Mouse (Mus musculus): ENCODE measurements around the gene Scn4a. TPM values are rescaled to one million over a fixed set of nuclear protein-coding genes. Genes with fewer than 3 reads are reported as not detected.
"Not testable (repeated sequence)": the region's sequence is repeated elsewhere in the genome, so short reads cannot be mapped to it uniquely, and the experiment has no call there.

The Scn4a gene
- polyA plus RNA-seq, 1 experiment, result not detected

DNA sequence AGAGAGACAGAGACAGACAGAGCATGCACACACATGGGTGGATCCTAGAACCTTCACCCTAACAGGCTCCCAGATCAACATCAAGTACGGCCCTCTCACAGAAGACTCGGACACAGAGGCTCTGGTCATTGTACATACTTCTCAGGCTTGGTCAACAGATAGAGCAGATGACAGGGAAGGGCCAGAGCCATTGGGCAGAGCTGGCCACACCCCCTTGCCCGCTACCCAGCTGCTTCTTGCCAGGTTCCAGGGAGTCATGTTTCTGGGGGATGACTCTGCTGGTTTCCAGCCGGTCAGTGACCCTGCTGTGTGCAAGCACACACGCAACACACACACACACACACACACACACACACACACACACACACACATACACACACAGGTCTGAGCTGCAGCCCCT, 2.2 kb downstream of the Scn4a start:
- no peaks in the 10 kb centered on the region for H3K4me1 ChIP-seq (ENCODE audit: control insufficient read depth, insufficient read depth, low read length)
- WGBS, result 85% methylated on average over 5 of the region's 5 CpGs
- no peak overlapping the region for H3K27ac ChIP-seq (ENCODE audit: insufficient read depth, low read depth, low read length)
- no peak for TF ChIP-seq CTCF (IDR thresholded peaks at IDR 0.05; ENCODE audit: insufficient read depth, low read depth, low read length)
- no peak for TF ChIP-seq POLR2A (IDR thresholded peaks at IDR 0.05; ENCODE audit: insufficient read depth, low read depth, low read length)
- H3K4me3 ChIP-seq (ENCODE audit: insufficient read depth, low read depth, low read length), result no peak overlapping the region

DNA sequence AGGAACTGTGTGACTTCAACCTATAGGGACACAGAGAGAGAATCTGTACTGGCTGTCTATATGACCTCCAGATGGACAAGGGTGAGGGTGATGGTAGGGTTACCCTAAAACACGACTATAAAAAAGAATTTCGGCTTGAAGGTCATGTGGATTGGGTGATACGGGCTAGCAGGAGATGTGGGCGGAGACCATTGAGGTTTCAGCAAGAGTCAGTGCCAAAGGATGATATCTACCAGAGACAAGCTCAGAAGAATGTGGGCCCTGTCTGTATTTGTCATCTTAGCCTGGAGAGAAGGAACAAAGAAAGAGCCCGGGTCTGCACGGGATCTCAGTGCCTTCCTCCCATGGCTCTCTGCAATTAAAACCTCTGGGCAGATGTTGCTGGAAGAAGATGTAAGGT, 3.3 kb downstream of the Scn4a start:
- no peak overlapping the region for H3K27ac ChIP-seq (ENCODE audit: insufficient read depth, low read depth, low read length)
- H3K4me3 ChIP-seq (ENCODE audit: insufficient read depth, low read depth, low read length), result no peak overlapping the region
- H3K4me1 ChIP-seq (ENCODE audit: control insufficient read depth, insufficient read depth, low read length), result no peaks in the 10 kb centered on the region
- WGBS, result 91% methylated on average over 6 of the region's 6 CpGs
- no peak for TF ChIP-seq CTCF (IDR thresholded peaks at IDR 0.05; ENCODE audit: insufficient read depth, low read depth, low read length)
- no peak for TF ChIP-seq POLR2A (IDR thresholded peaks at IDR 0.05; ENCODE audit: insufficient read depth, low read depth, low read length)

DNA sequence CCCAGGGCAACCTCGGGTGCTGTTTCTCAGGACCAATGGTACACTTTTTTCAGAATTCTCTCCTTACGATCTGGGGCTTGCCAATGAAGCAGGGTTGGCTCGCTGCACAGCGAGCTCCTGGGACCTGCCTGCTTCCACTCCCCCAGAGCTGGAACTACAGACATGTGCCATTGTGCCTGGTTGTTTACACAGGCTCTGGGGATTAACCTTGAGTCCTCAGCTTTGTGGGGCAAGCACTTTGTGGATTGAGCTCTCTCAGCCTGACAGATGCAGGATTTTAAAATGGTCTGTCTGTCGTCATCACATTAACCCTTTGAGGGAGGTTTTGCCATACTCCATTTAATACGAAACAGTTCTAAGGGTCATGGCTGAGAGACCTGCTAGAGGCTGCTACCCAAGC, 8.2 kb downstream of the Scn4a start:
- no peak for TF ChIP-seq CTCF (IDR thresholded peaks at IDR 0.05; ENCODE audit: insufficient read depth, low read depth, low read length)
- TF ChIP-seq POLR2A (IDR thresholded peaks at IDR 0.05; ENCODE audit: insufficient read depth, low read depth, low read length), result no peak

DNA sequence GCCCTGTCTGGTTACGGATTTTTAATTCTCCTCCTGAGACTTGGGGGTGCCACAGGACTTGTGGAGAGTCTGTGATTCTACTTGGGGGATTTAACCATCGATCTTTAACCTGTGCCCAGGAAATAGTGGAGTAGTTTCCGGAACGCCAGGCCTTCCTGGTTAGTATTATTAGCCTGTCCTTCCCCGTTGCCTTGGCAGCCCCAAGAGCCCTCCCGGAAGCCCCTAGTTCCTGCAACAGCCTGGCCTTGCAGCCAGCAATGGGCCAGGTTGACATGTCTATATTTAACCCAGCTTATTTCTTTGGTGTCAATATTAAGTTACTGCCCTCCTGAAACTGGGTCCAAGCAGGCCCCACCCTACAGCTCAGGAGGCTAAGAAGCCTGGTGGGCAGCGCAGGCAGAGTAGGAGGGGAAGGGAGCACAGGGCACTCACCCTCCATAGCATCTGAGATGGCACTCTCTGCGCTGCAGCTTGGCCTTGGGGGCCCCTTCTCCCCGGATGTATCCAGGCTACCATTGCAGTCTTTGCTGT, 12.0 kb downstream of the Scn4a start:
- Histone ChIP-seq H3K4me1 (ENCODE audit: control insufficient read depth, insufficient read depth, low read length) (no peaks in the 10 kb centered on the region), H3K4me3 (ENCODE audit: insufficient read depth, low read depth, low read length) (no peak overlapping the region), H3K27ac (ENCODE audit: insufficient read depth, low read depth, low read length) (no peak overlapping the region)
- TF ChIP-seq POLR2A (IDR thresholded peaks at IDR 0.05; ENCODE audit: insufficient read depth, low read depth, low read length) (no peak), CTCF (IDR thresholded peaks at IDR 0.05; ENCODE audit: insufficient read depth, low read depth, low read length) (no peak)
- WGBS, result 80% methylated on average over 9 of the region's 9 CpGs

More for the DNA sequence above, 8.2 kb downstream of the Scn4a start:
- Histone ChIP-seq H3K4me3 (ENCODE audit: insufficient read depth, low read depth, low read length) (no peak overlapping the region), H3K4me1 (ENCODE audit: control insufficient read depth, insufficient read depth, low read length) (no peaks in the 10 kb centered on the region), H3K27ac (ENCODE audit: insufficient read depth, low read depth, low read length) (no peak overlapping the region)
- WGBS, result 43% methylated on average over 6 of the region's 6 CpGs

DNA sequence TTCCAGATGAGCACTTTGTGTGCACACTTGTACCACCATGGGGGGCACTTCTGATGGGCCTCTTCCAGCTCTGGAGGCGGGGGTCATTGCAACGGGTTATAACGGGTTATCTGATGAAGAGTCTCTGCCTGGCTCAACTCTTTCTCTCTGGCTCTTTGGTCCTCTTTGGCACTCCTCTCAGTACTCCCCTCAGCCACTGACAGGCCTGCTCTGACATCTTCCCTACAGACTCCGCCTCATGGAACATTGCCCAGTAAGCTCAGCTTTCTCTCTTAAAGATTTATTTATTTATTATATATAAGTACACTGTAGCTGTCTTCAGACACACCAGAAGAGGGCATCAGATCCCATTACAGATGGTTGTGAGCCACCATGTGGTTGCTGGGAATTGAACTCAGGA, 13.8 kb downstream of the Scn4a start:
- not testable (repeated sequence) for H3K27ac ChIP-seq (ENCODE audit: insufficient read depth, low read depth, low read length); H3K4me3 ChIP-seq (ENCODE audit: insufficient read depth, low read depth, low read length); H3K4me1 ChIP-seq (ENCODE audit: control insufficient read depth, insufficient read depth, low read length)
- 89% methylated on average over 4 of the region's 4 CpGs for WGBS

DNA sequence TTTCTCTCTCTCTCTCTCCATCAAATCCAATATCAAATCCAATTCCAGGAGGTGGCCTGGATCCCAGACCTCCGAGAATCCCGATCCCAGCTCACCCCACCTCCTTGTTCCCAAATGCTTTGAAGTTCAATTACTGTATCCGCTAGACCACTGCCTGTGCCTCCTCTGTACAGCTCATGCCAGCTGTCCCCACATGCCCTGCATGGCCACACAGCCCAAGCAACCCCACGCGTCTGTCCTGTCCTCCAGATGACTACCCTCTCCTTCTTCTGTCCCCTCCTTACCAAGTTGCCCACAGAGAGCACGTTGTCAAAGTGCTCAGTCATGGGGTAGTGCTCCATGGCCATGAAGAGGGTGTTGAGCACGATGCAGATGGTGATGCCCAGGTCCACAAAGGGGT, 14.2 kb downstream of the Scn4a start:
- Histone ChIP-seq H3K4me3 (ENCODE audit: insufficient read depth, low read depth, low read length) (no peak overlapping the region), H3K27ac (ENCODE audit: insufficient read depth, low read depth, low read length) (no peak overlapping the region), H3K4me1 (ENCODE audit: control insufficient read depth, insufficient read depth, low read length) (no peaks in the 10 kb centered on the region)
- WGBS, result 73% methylated on average over 7 of the region's 7 CpGs
- no peak for TF ChIP-seq POLR2A (IDR thresholded peaks at IDR 0.05; ENCODE audit: insufficient read depth, low read depth, low read length)
- TF ChIP-seq CTCF (IDR thresholded peaks at IDR 0.05; ENCODE audit: insufficient read depth, low read depth, low read length), result no peak

GRCm38 (mm10) chr11:106338029-106338428, 15.1 kb downstream of the Scn4a start:
- H3K4me1 ChIP-seq (ENCODE audit: control insufficient read depth, insufficient read depth, low read length), result no peaks in the 10 kb centered on the region
- no peak overlapping the region for H3K4me3 ChIP-seq (ENCODE audit: insufficient read depth, low read depth, low read length)
- TF ChIP-seq POLR2A (IDR thresholded peaks at IDR 0.05; ENCODE audit: insufficient read depth, low read depth, low read length), result no peak
- no peak for TF ChIP-seq CTCF (IDR thresholded peaks at IDR 0.05; ENCODE audit: insufficient read depth, low read depth, low read length)
- no peak overlapping the region for H3K27ac ChIP-seq (ENCODE audit: insufficient read depth, low read depth, low read length)
- WGBS, result 80% methylated on average over 5 of the region's 5 CpGs

DNA sequence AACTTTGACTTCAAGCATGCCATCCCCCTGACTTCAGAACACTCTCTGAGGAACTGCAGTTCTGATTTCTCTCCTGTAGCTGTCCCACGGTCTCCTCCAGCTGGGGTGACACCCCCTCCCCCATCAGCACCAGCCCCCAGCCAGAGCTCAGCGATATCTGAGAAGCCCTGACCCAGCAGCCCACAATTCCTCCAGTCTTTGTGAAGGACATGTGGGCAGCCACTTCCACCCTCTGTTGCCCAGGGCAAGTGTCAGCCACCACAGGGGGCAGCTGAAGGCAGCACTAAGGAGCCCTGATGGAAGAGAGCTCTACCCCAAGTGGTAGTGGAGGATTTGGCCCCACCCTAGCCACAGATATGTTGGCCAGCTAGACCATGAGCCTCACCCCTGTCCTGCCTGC, 19.0 kb downstream of the Scn4a start:
- Histone ChIP-seq H3K4me3 (ENCODE audit: insufficient read depth, low read depth, low read length) (no peak overlapping the region), H3K4me1 (ENCODE audit: control insufficient read depth, insufficient read depth, low read length) (peaks cover 5% of the 10 kb centered on the region; the same call in 1 of the 2 replicates), H3K27ac (ENCODE audit: insufficient read depth, low read depth, low read length) (no peak overlapping the region)
- TF ChIP-seq POLR2A (IDR thresholded peaks at IDR 0.05; ENCODE audit: insufficient read depth, low read depth, low read length) (no peak), CTCF (IDR thresholded peaks at IDR 0.05; ENCODE audit: insufficient read depth, low read depth, low read length) (no peak)
- WGBS, result 18% methylated on average over 2 of the region's 2 CpGs

DNA sequence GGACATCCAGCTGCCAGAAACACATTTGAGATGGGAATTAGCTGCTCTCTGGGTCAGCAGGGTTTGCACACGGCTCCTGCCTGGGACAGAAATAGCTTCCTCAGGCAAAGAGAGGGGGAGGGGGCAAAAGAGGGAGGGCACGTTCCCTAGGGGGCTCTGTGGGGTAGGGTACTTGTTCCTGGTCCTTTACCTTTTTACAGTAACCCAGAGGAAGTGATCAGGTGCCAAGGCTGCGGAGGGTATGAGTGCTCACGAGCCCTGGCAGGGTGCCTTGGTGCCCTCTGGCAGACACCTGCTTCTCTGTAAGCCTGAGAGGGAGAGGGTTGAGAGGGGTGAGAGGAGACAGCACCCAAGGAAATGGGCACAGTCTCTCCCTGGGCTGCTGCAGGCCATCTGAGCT, 20.6 kb downstream of the Scn4a start:
- TF ChIP-seq CTCF (IDR thresholded peaks at IDR 0.05; ENCODE audit: insufficient read depth, low read depth, low read length) (no peak), POLR2A (IDR thresholded peaks at IDR 0.05; ENCODE audit: insufficient read depth, low read depth, low read length) (no peak)
- WGBS, result 33% methylated on average over 4 of the region's 4 CpGs
- peaks cover 5% of the 10 kb centered on the region; the same call in 1 of the 2 replicates for H3K4me1 ChIP-seq (ENCODE audit: control insufficient read depth, insufficient read depth, low read length)
- no peak overlapping the region for H3K4me3 ChIP-seq (ENCODE audit: insufficient read depth, low read depth, low read length)
- no peak overlapping the region for H3K27ac ChIP-seq (ENCODE audit: insufficient read depth, low read depth, low read length)

DNA sequence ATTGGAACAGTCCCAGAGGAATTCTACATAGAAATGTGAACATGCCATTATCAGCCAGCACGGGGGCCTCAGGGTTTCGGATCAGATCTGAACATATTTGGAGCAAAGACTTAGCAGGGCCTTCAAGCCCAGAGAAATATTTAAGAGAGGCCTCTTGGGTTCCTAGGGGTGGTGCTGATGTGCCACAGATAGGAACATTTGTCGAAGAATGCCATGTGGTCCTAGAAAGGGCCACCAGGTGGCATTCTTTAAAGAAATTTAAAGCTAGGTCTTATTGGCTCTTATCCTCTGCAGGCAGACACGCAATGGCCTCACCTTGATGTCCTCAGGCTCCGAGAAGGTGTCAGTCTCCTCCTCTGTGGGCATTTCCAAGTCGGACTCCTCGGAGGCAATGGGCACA, 23.4 kb downstream of the Scn4a start:
- TF ChIP-seq POLR2A (IDR thresholded peaks at IDR 0.05; ENCODE audit: insufficient read depth, low read depth, low read length) (no peak), CTCF (IDR thresholded peaks at IDR 0.05; ENCODE audit: insufficient read depth, low read depth, low read length) (no peak)
- peaks cover 5% of the 10 kb centered on the region; the same call in 1 of the 2 replicates for H3K4me1 ChIP-seq (ENCODE audit: control insufficient read depth, insufficient read depth, low read length)
- H3K27ac ChIP-seq (ENCODE audit: insufficient read depth, low read depth, low read length), result no peak overlapping the region
- 70% methylated on average over 7 of the region's 7 CpGs for WGBS
- H3K4me3 ChIP-seq (ENCODE audit: insufficient read depth, low read depth, low read length), result no peak overlapping the region

All from olfactory bulb, adult 2 months (tissue).